Mouse (Mus musculus): ENCODE data around the gene Pou2f3. TPM values are rescaled to one million over a fixed set of nuclear protein-coding genes. Genes with fewer than 3 reads are reported as not detected.

Pou2f3 gene
- total RNA-seq, 2 experiments from 2014 or later = not detected

GRCm38 (mm10) chr9:43114833-43115232 is 95.3 kb downstream of the Pou2f3 start:
- DNase-seq = no peak
- intact Hi-C loops (cut with DNase I) = no loop called here

GRCm38 (mm10) chr9:43110286-43110980 is 99.7 kb downstream of the Pou2f3 start:
- no peak for DNase-seq
- intact Hi-C loops (cut with DNase I) = no loop called here

DNA sequence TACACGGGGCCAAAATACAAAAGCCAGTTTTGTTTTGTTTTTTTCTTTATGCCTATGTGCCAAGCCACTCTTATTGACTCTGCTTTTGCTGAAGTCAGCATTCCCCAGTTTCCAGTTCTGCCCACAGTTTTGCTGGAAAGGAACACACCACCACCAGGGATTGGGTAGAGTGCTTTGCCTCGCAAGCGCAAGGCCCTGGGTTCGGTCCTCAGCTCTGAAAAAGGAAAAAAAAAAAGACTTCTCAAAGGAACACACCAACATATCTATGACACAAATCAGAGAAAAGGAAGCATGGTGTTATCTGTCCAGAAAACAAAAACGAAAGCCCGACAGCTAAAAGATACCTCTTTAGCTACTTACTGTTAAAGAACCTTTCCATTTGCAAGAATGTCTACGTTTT is 101.0 kb downstream of the Pou2f3 start:
- intact Hi-C loops (cut with DNase I) = loop anchor here (5.0 kb wide), 1 partner anchor 37 kb away; no protein-coding TSS in a partner anchor
- DNase-seq = no peak

DNA sequence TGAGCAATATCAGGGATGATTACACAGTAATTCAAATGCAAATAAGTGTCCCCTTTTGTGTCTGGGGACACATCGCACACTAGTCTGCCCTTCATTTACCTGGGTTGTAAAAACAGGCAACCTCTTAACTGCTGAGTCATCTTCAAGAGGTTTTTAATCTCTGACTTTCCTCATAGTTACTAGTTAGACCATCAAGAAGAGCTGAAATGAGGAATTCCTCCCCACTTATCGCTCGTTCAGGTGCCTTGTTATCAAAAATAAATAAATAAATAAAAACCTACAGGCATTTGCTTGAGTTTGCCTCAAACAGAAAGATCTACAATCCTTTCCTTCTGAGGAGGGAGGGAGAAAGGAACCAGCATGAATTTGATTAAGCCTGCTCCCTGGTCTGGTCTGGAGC is 101.4 kb downstream of the Pou2f3 start:
- DNase-seq = no peak
- intact Hi-C loops (cut with DNase I) = loop anchor here (5.0 kb wide), 1 partner anchor 36 kb away; no protein-coding TSS in a partner anchor

DNA sequence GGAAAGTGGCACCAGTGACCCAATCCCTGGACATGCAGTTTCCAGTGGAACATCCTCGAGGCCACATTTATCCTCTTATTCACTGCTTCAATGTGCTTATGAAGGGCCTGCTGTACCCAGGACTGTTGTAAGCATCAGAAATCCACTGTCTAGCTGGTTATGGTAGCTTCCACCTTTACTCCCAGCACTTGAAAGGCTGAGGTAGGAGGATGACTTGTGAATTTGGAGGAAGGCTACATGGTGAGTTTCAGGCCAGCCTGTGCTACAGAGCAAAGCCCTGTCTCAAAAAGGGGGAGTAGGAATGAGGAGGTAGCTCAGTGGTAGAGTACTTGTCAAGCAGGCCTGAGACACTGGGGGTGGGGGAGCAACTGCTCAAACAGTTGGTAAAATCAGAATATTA is 102.1 kb downstream of the Pou2f3 start:
- intact Hi-C loops (cut with DNase I) = loop anchor here (5.0 kb wide), 1 partner anchor 36 kb away; no protein-coding TSS in a partner anchor

GRCm38 (mm10) chr9:43107555-43107954 is 102.6 kb downstream of the Pou2f3 start:
- intact Hi-C loops (cut with DNase I) = loop anchor here (5.0 kb wide), 1 partner anchor 35 kb away; no protein-coding TSS in a partner anchor
- no peak for DNase-seq

More for the DNA sequence above, 102.1 kb downstream of the Pou2f3 start:
- DNase-seq = no peak

GRCm38 (mm10) chr9:43107187-43107517 is 103.0 kb downstream of the Pou2f3 start, which contains the start of gene Arhgef12:
Arhgef12 (minus strand) TSS chr9:43107239.
- intact Hi-C loops (cut with DNase I) = loop anchor here (5.0 kb wide), 1 partner anchor 35 kb away; no protein-coding TSS in a partner anchor
- peak; percentile 21 for DNase-seq

DNA sequence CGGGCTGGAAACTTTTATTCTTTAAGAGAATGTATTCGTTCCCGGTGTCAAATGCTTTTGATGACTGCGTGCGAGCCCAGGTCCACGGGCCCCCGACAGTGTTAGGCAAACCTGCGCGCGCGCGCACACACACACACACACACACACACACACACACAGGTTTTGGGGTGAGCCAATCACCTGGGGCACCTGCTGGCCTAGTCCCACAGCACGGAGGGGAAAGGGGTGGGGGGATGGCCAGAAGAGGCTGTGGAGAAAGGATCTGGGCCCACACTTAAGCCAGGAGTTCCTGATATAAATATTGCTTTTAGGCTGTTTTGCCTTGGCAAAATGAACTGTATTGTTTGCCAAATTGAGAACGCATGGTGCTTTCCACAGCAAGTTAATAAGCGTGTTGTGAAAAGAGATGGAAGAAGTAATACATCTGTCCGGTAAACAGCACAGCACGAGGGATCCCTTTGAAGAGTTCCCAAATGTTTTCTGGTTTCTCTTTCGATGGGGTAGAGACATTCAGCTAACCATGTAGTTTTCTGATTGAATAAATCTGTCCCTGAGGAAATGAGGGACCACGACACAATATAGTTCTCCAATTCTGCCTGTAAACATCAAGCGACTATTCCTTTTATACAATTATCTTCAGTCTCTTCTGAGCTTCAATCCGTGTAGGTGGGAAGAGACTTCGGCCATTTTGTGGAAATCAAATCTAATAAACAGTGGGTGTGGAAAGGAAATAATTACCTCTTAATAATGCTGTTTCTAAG is 103.6 kb downstream of the Pou2f3 start:
- DNase-seq = peak; percentile 23
- intact Hi-C loops (cut with DNase I) = loop anchor here (5.0 kb wide), 1 partner anchor 34 kb away; no protein-coding TSS in a partner anchor

GRCm38 (mm10) chr9:43105664-43106361 is 104.4 kb downstream of the Pou2f3 start:
- DNase-seq = peak; percentile 95
- intact Hi-C loops (cut with DNase I) = loop anchor here (1.0 to 5.0 kb wide), 2 partner anchors 34 to 106 kb away; no protein-coding TSS in a partner anchor

- peak; percentile 36 for DNase-seq
- intact Hi-C loops (cut with DNase I) = loop anchor here (1.0 to 5.0 kb wide), 2 partner anchors 33 to 105 kb away; no protein-coding TSS in a partner anchor
Measured at GRCm38 (mm10) chr9:43104873-43105663, 105.1 kb downstream of the Pou2f3 start.

DNA sequence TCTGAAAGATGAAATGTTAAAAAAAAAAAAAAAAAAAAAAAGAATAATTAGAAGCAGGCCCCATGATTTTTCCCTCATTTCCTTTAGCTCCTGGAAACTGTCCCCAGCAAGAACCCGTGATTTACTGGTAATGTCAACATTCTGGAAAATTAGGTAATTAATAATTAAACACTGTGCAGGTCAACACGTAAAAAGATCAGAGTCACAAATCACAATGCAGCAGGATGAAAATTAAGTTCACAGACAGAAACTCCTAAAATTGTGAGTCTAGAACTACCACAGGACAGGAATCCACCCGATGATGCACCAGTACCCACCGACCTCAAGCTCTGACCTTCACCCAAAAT is 105.7 kb downstream of the Pou2f3 start:
- no peak for DNase-seq
- intact Hi-C loops (cut with DNase I) = no loop called here

- intact Hi-C loops (cut with DNase I) = no loop called here
- DNase-seq = no peak
Measured at GRCm38 (mm10) chr9:43103675-43104299, 106.4 kb downstream of the Pou2f3 start.

GRCm38 (mm10) chr9:43102931-43103330 is 107.2 kb downstream of the Pou2f3 start:
- no peak for DNase-seq

GRCm38 (mm10) chr9:43101936-43102595 is 108.1 kb downstream of the Pou2f3 start:
- intact Hi-C loops (cut with DNase I) = no loop called here
- no peak for DNase-seq

More at GRCm38 (mm10) chr9:43102931-43103330, 107.2 kb downstream of the Pou2f3 start:
- intact Hi-C loops (cut with DNase I) = no loop called here

- no peak for DNase-seq
- intact Hi-C loops (cut with DNase I) = no loop called here
Measured at GRCm38 (mm10) chr9:43098922-43099321, 111.2 kb downstream of the Pou2f3 start.

- intact Hi-C loops (cut with DNase I) = no loop called here
- no peak for DNase-seq
Measured at GRCm38 (mm10) chr9:43097801-43098557, 112.2 kb downstream of the Pou2f3 start.

DNA sequence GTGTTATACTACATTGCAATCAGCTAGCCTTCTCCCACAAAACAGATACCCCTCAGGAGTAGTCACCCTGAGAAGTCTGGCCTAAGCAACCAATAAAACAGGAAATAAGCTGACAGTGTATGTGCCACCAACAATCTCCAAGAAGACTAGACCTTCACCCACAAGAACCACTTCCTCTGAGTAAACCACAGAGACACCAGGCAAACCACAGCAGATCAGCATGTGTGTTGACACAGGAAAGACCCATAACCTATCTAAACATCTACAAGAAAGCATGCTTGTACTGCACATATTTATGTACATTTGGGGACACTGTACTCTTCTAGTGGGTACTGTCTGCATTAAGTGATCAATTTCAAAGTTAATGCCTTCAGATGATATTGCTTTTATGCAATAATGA is 113.8 kb downstream of the Pou2f3 start:
- DNase-seq = no peak

DNA sequence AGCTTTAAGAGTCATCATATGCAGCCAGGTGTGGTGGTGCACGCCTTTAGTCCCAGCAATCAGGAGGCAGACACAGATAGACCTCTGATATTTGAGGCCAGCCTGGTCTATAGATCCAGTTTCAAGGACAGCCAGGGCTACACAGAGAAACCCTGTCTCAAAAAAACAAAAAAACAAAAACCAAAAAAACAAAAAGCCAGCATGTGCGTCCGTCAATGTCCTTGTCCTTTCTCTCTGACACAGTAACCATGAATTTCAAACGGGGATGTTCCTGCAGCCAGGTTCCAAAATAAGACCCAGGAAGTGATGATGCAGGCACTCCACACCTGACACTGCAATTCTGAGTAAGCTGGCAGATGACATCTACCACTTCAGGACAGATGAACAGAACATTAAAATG is 115.3 kb downstream of the Pou2f3 start:
- intact Hi-C loops (cut with DNase I) = no loop called here
- DNase-seq = no peak

More for the DNA sequence above, 113.8 kb downstream of the Pou2f3 start:
- intact Hi-C loops (cut with DNase I) = no loop called here
